Mouse (Mus musculus): Measurements from ENCODE around the gene Ddc.

- TF ChIP-seq CTCF (IDR thresholded peaks at IDR 0.05) (no peak), EP300 (IDR thresholded peaks at IDR 0.05) (no peak)
These were observed 103.3 kb downstream of the Ddc start for GRCm38 (mm10) chr11:11794626-11795025.
